Mouse (Mus musculus): ENCODE data around the gene Hsph1. TPM values are rescaled to one million over a fixed set of nuclear protein-coding genes. Genes with fewer than 3 reads are reported as not detected.

Hsph1 gene
- total and polyA plus RNA-seq, 3 experiments, result 30.2 to 145 (median 75.9) TPM

GRCm38 (mm10) chr5:149658741-149659413, 22.7 kb upstream of the Hsph1 start:
- Histone ChIP-seq H3K9me3 (replicated peaks) (peaks cover 8% of the 10 kb centered on the region), H3K4me1 (ENCODE audit: insufficient read depth, low read depth, low read length) (peaks cover 9% of the 10 kb centered on the region; the same call in 1 of the 2 replicates), H3K4me3 (ENCODE audit: low read depth, low read length) (no peak overlapping the region), H3K36me3 (replicated peaks) (no peaks in the 10 kb centered on the region), H3K27me3 (ENCODE audit: insufficient read depth, low read length) (0 out of 2 replicates have a peak, but pooled peaks cover 2% of the 10 kb centered on the region)
- TF ChIP-seq GATA2 (IDR thresholded peaks at IDR 0.05; ENCODE audit: borderline replicate concordance, low read depth, low read length) (no peak), TAL1 (conservative IDR thresholded peaks at IDR 0.05; ENCODE audit: low read depth, low read length) (no peak), GATA1 (IDR thresholded peaks at IDR 0.05; ENCODE audit: borderline replicate concordance, low read length) (no peak), CTCF (IDR thresholded peaks at IDR 0.05; ENCODE audit: low read depth, low read length) (no peak), POLR2AphosphoS5 (IDR thresholded peaks at IDR 0.05; ENCODE audit: insufficient replicate concordance, low read depth, low read length) (no peak)
- DNase-seq (ENCODE audit: low spot score) (no peak), ATAC-seq (ENCODE audit: extremely low read depth, insufficient number of reproducible peaks, low FRiP score, poor library complexity, severe bottlenecking) (no peak)

DNA sequence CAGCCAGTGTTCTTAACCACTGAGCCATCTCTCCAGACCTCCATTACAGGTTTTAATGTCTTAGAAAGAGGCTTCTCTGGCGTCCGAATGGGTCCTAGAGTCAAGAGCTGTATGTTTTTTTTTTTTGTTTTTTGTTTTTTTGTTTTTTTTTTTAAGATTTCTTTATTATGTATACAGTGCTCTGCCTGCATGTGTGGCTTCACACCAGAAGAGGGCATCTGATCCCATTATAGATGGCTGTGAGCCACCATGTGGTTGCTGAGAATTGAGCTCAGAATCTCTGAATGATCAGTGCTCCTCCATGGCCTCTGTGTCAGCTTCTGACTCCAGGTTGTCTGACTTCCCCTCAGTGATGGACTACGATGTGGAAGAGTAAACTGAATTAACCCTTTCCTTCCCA, 21.8 kb upstream of the Hsph1 start:
- TF ChIP-seq TAL1 (conservative IDR thresholded peaks at IDR 0.05; ENCODE audit: low read depth, low read length), result no peak
- no peak for TF ChIP-seq POLR2AphosphoS5 (IDR thresholded peaks at IDR 0.05; ENCODE audit: insufficient replicate concordance, low read depth, low read length)
- no peak for TF ChIP-seq CTCF (IDR thresholded peaks at IDR 0.05; ENCODE audit: low read depth, low read length)
- no peak for TF ChIP-seq GATA2 (IDR thresholded peaks at IDR 0.05; ENCODE audit: borderline replicate concordance, low read depth, low read length)
- TF ChIP-seq GATA1 (IDR thresholded peaks at IDR 0.05; ENCODE audit: borderline replicate concordance, low read length), result no peak
- no peaks in the 10 kb centered on the region for H3K27me3 ChIP-seq (ENCODE audit: insufficient read depth, low read length)
- DNase-seq (ENCODE audit: low spot score) (no peak), ATAC-seq (ENCODE audit: extremely low read depth, insufficient number of reproducible peaks, low FRiP score, poor library complexity, severe bottlenecking) (no peak)
- H3K9me3 ChIP-seq (replicated peaks), result peaks cover 9% of the 10 kb centered on the region
- H3K4me1 ChIP-seq (ENCODE audit: insufficient read depth, low read depth, low read length), result peaks cover 9% of the 10 kb centered on the region; the same call in 1 of the 2 replicates
- H3K36me3 ChIP-seq (replicated peaks), result no peaks in the 10 kb centered on the region
- no peak overlapping the region for H3K4me3 ChIP-seq (ENCODE audit: low read depth, low read length)

DNA sequence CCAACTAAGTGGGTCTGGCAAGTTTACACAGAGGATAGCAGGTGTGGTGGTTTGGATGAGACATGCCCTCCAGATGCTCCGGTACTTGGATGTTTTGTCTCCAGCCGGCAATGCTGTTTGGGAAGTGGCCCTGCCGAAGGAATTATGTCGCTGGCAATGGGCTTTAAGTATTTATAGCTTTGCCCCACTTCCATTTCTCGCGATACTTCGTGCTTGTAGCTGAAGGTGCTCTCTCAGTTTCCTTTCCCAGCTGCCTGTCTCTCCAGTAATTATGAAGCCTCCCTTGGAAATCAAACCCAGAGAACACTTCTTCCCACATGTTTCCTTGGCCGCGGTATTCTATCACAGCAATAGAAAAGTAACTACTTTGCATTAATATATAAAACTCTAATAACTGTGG, 19.5 kb upstream of the Hsph1 start:
- Histone ChIP-seq H3K27me3 (ENCODE audit: insufficient read depth, low read length) (no peaks in the 10 kb centered on the region), H3K4me1 (ENCODE audit: insufficient read depth, low read depth, low read length) (peaks cover 13% of the 10 kb centered on the region; the same call in 1 of the 2 replicates), H3K9me3 (replicated peaks) (0 out of 2 replicates have a peak, but pooled peaks cover 10% of the 10 kb centered on the region), H3K4me3 (ENCODE audit: low read depth, low read length) (no peak overlapping the region), H3K36me3 (replicated peaks) (no peaks in the 10 kb centered on the region)
- DNase-seq (ENCODE audit: low spot score) (no peak), ATAC-seq (ENCODE audit: extremely low read depth, insufficient number of reproducible peaks, low FRiP score, poor library complexity, severe bottlenecking) (no peak)
- TF ChIP-seq TAL1 (conservative IDR thresholded peaks at IDR 0.05; ENCODE audit: low read depth, low read length) (no peak), GATA1 (IDR thresholded peaks at IDR 0.05; ENCODE audit: borderline replicate concordance, low read length) (no peak), GATA2 (IDR thresholded peaks at IDR 0.05; ENCODE audit: borderline replicate concordance, low read depth, low read length) (no peak), CTCF (IDR thresholded peaks at IDR 0.05; ENCODE audit: low read depth, low read length) (no peak), POLR2AphosphoS5 (IDR thresholded peaks at IDR 0.05; ENCODE audit: insufficient replicate concordance, low read depth, low read length) (no peak)

DNA sequence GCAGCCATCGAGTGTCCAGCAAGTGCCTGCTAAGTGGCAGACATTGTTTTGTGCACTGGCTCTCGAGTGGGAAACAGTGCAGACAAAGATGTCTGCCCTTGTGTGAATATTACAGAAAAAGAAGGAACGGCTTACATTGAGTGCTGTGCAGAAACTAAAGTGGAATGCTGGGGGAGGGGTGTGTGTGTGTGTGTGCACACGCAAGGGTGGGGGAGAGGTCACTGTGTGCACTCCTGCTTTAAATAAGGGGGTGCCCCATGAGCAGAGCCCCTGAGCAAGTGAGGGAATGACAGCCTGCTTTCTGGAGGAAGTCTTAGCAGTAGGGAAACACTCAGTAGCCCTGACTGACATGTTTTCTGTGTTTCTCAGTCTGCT, 14.0 kb upstream of the Hsph1 start:
- ATAC-seq (ENCODE audit: extremely low read depth, insufficient number of reproducible peaks, low FRiP score, poor library complexity, severe bottlenecking) (no peak), DNase-seq (ENCODE audit: low spot score) (peak; percentile 24)
- no peak for TF ChIP-seq GATA1 (IDR thresholded peaks at IDR 0.05; ENCODE audit: borderline replicate concordance, low read length)
- TF ChIP-seq GATA2 (IDR thresholded peaks at IDR 0.05; ENCODE audit: borderline replicate concordance, low read depth, low read length), result no peak
- no peak for TF ChIP-seq POLR2AphosphoS5 (IDR thresholded peaks at IDR 0.05; ENCODE audit: insufficient replicate concordance, low read depth, low read length)
- TF ChIP-seq CTCF (IDR thresholded peaks at IDR 0.05; ENCODE audit: low read depth, low read length), result no peak
- TF ChIP-seq TAL1 (conservative IDR thresholded peaks at IDR 0.05; ENCODE audit: low read depth, low read length), result no peak
- H3K4me1 ChIP-seq (ENCODE audit: insufficient read depth, low read depth, low read length), result peaks cover 50% of the 10 kb centered on the region
- peak overlapping the region; percentile 60; the same call in 1 of the 2 replicates for H3K4me3 ChIP-seq (ENCODE audit: low read depth, low read length)
- H3K9me3 ChIP-seq (replicated peaks), result 0 out of 2 replicates have a peak, but pooled peaks cover 10% of the 10 kb centered on the region
- H3K36me3 ChIP-seq (replicated peaks), result peaks cover 9% of the 10 kb centered on the region
- no peaks in the 10 kb centered on the region for H3K27me3 ChIP-seq (ENCODE audit: insufficient read depth, low read length)

- DNase-seq (ENCODE audit: low spot score) (no peak), ATAC-seq (ENCODE audit: extremely low read depth, insufficient number of reproducible peaks, low FRiP score, poor library complexity, severe bottlenecking) (peak; percentile 17)
- Histone ChIP-seq H3K4me1 (ENCODE audit: insufficient read depth, low read depth, low read length) (peaks cover 52% of the 10 kb centered on the region), H3K27me3 (ENCODE audit: insufficient read depth, low read length) (no peaks in the 10 kb centered on the region), H3K4me3 (ENCODE audit: low read depth, low read length) (peak overlapping the region; percentile 60; the same call in 1 of the 2 replicates), H3K36me3 (replicated peaks) (peaks cover 12% of the 10 kb centered on the region), H3K9me3 (replicated peaks) (0 out of 2 replicates have a peak, but pooled peaks cover 10% of the 10 kb centered on the region)
- TF ChIP-seq TAL1 (conservative IDR thresholded peaks at IDR 0.05; ENCODE audit: low read depth, low read length), result no peak
- no peak for TF ChIP-seq CTCF (IDR thresholded peaks at IDR 0.05; ENCODE audit: low read depth, low read length)
- no peak for TF ChIP-seq GATA2 (IDR thresholded peaks at IDR 0.05; ENCODE audit: borderline replicate concordance, low read depth, low read length)
- no peak for TF ChIP-seq GATA1 (IDR thresholded peaks at IDR 0.05; ENCODE audit: borderline replicate concordance, low read length)
- TF ChIP-seq POLR2AphosphoS5 (IDR thresholded peaks at IDR 0.05; ENCODE audit: insufficient replicate concordance, low read depth, low read length), result no peak
Observed at GRCm38 (mm10) chr5:149649499-149650178, 13.5 kb upstream of the Hsph1 start.

DNA sequence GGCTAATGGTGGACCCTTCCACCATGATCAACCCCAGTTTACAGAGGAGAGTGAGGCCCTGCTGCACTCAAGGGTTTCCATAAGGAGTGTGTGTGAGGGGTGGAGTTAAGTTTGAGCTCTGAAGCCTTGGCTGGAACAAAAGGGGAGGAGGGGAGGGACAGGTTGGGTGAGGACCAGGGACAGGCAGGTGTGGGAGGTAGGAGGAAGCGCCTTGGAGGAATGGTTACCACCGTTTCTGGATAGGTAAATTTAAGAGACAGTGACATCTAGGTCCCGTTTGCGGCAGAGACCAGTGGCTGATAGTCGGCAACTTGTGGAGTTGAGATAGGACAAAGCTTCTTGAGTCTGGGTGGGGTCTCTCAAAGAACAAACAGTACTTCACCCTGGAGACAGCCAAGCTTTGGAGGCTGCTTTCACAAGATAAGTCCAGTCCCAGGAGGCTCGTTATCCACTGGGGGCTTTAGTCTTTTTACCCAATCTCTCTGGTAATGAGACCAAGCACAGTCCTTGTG, 12.8 kb upstream of the Hsph1 start:
- DNase-seq (ENCODE audit: low spot score), result peak; percentile 70
- Histone ChIP-seq H3K27me3 (ENCODE audit: insufficient read depth, low read length) (no peaks in the 10 kb centered on the region), H3K4me3 (ENCODE audit: low read depth, low read length) (peak overlapping the region; percentile 51; the same call in 1 of the 2 replicates), H3K9me3 (replicated peaks) (0 out of 2 replicates have a peak, but pooled peaks cover 7% of the 10 kb centered on the region), H3K4me1 (ENCODE audit: insufficient read depth, low read depth, low read length) (peaks cover 55% of the 10 kb centered on the region), H3K36me3 (replicated peaks) (peaks cover 16% of the 10 kb centered on the region)
- ATAC-seq (ENCODE audit: extremely low read depth, insufficient number of reproducible peaks, low FRiP score, poor library complexity, severe bottlenecking), result peak; percentile 77
- TF ChIP-seq CTCF (IDR thresholded peaks at IDR 0.05; ENCODE audit: low read depth, low read length) (no peak), GATA1 (IDR thresholded peaks at IDR 0.05; ENCODE audit: borderline replicate concordance, low read length) (no peak), TAL1 (conservative IDR thresholded peaks at IDR 0.05; ENCODE audit: low read depth, low read length) (peak; percentile 56; the same call in 1 of the 2 replicates)

All from G1E (cell line).